Mouse (Mus musculus): ENCODE data around the gene Usp53.

- TF ChIP-seq CTCF (IDR thresholded peaks at IDR 0.05; ENCODE audit: low read depth) (no peak), EP300 (IDR thresholded peaks at IDR 0.05; ENCODE audit: low read depth) (no peak)
Measured at GRCm38 (mm10) chr3:123024496-123025234, 40.4 kb upstream of the Usp53 start.
